Mouse (Mus musculus): ENCODE measurements around the gene Ift88.
A peak's percentile ranks its signal among the peaks of the same experiment; 100 is the strongest.

Ift88 gene

DNA sequence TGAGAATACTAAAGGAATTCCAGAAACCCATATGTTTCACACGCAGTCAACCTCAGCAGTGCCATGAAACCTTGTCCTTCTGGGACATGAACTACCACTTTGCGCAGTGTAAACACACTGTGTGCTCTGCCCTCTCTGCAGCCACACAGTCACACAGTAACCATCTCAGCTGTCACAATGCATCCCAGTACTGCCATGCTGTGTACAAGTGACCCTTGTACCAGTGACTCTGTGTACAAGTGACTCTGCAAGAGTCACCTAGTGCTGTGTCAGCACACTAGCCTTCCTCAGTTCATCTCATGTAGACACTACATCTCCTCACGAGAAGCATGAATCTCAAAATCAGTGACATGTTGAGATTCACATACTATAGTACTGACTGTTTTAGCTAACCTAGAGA is 108.7 kb downstream of the Ift88 start:
- DNase-seq (ENCODE audit: low spot score in 2 of 2) = no peak

DNA sequence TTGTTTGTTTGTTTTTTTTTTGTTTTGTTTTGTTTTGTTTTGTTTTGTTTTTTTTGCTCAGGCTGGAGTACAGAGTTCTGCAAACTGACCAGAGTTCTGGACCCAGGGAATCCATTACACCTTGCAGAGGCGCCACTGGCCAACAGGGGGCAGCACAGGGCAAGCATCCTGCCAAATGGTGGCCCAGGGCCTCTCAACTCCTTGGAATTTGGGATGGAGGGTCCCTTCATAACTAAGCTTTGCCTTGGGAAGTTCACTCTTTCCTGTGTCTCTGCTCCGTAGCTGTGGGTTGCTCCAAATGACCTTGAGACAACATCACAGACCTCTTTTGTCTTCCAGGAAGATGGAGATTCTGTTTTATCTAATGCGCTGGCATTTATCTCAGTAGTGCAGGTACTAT is 109.4 kb downstream of the Ift88 start:
- no peak for DNase-seq (ENCODE audit: low spot score in 2 of 2)

DNA sequence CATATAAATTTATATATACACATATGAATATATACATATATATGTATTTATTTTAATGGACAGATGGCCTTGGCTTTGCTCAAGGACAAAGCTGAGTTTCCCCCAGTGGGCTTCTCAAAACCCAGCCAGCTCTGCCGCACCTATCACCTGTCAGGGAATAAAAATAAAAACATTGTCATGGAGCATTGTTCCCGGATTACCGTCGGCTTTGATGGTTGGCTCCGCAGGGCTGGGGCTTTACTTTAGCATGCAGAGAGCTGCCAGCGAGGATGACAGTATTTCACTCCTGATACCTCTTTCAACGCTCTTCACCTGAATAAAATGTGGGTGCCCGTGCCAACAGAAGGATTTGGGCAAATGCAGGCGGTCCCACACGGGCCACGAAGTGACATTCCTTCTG is 110.0 kb downstream of the Ift88 start:
- DNase-seq (ENCODE audit: low spot score in 2 of 2) = no peak

- no peak for DNase-seq (ENCODE audit: low spot score in 2 of 2)
Measured at GRCm38 (mm10) chr14:57534346-57534745, 110.5 kb downstream of the Ift88 start.

DNA sequence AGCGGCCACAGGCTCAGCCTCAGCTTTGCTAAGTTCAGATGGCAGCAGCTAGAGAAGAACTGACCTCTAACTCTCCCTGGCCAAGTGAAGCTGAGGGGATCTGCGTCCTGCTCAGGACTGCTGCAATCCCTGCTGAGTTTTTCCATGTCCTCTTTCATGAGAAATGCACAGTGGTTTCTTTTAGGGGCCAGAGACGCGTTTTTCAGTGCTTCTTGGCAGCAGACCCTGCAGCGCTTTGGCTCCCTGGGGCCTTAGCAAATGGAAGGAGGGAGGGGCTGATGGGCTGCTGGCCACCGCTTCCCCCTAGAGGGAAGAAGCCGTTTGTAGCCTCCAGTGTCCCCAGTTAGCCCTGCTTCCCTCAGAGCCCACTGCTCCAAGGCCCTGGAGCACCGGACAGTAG is 111.1 kb downstream of the Ift88 start:
- DNase-seq (ENCODE audit: low spot score in 2 of 2) = no peak

GRCm38 (mm10) chr14:57535646-57536045 is 111.8 kb downstream of the Ift88 start:
- DNase-seq (ENCODE audit: low spot score in 2 of 2) = no peak

- DNase-seq (ENCODE audit: low spot score in 2 of 2) = no peak
Measured at GRCm38 (mm10) chr14:57536820-57537219, 113.0 kb downstream of the Ift88 start.

- DNase-seq (ENCODE audit: low spot score in 2 of 2) = no peak
Measured at GRCm38 (mm10) chr14:57537261-57538015, 113.6 kb downstream of the Ift88 start.

- peak in 1 of 2 experiments; percentile 50 for DNase-seq (ENCODE audit: low spot score in 2 of 2)
Measured at GRCm38 (mm10) chr14:57540683-57541082, 116.8 kb downstream of the Ift88 start.

- no peak for DNase-seq (ENCODE audit: low spot score in 2 of 2)
Measured at GRCm38 (mm10) chr14:57542231-57542630, 118.4 kb downstream of the Ift88 start.

GRCm38 (mm10) chr14:57543420-57544039 is 119.7 kb downstream of the Ift88 start:
- no peak for DNase-seq (ENCODE audit: low spot score in 2 of 2)

- DNase-seq (ENCODE audit: low spot score in 2 of 2) = no peak
Measured at GRCm38 (mm10) chr14:57545526-57545925, 121.7 kb downstream of the Ift88 start.

- DNase-seq (ENCODE audit: low spot score in 2 of 2) = no peak
Measured at GRCm38 (mm10) chr14:57546131-57546530, 122.3 kb downstream of the Ift88 start.

DNA sequence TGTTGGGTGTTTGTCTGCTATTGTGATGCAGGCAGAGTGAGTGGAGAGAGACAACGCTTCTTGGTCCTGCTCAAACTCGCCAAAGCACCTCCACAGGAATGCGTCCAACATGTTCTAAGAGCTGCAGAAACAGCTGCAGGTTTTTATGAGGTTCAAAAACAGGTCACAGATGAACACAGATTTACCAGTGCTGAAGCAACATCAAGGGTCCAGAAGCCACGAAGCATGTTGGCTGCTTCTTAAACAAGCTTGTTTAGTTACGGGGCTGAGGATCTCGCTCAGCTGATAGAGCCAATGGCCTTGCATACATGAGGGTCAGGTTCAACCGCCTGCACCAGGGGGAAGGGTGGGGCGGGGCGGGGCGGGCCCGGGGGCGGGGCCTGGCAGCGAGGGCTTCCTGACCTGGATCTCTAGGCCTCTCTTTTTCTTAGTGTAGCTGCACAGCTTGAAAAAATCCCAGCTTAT is 122.7 kb downstream of the Ift88 start:
- no peak for DNase-seq (ENCODE audit: low spot score in 2 of 2)

- DNase-seq (ENCODE audit: low spot score in 2 of 2) = no peak
Measured at GRCm38 (mm10) chr14:57547062-57547461, 123.2 kb downstream of the Ift88 start.

DNA sequence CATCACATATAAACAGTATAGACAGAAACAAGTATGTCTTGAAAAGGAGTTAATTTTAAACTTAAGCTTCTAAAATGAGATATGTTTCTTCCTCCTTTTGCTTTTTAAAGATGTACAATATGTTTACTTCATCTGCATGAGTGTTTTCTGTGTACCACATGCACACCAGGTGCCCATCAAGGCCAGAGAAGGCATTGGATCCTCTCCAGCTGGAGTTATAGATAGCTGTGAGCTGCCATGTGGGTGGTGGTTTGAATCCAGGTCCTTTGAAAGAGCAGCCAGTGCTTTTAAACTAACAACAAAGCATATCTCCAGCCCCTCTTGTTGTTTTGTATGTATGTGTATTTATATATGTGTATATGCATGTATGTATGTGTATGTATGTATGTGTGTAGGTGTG is 129.1 kb downstream of the Ift88 start:
- DNase-seq (ENCODE audit: low spot score in 2 of 2) = no peak

DNA sequence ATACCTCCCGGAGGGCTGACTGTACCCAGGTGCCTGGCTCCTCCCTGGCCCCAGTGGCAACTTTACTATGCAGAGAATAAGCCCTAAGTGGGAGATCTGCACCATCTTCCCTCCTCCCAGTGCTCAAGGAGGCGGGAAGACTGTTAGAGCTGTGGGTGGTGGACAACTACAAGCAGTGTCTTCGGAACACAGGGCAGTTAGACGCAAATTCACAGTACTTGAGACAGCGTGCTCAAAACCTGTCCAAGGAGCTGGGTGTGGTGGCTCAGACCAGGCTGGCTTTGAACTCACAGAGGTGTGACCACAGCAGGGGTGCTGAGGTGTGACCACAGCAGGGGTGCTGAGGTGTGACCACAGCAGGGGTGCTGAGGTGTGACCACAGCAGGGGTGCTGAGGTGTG is 130.6 kb downstream of the Ift88 start:
- no peak for DNase-seq (ENCODE audit: low spot score in 2 of 2)

- DNase-seq (ENCODE audit: low spot score in 2 of 2) = no peak
Measured at GRCm38 (mm10) chr14:57555471-57556070, 131.7 kb downstream of the Ift88 start.

DNA sequence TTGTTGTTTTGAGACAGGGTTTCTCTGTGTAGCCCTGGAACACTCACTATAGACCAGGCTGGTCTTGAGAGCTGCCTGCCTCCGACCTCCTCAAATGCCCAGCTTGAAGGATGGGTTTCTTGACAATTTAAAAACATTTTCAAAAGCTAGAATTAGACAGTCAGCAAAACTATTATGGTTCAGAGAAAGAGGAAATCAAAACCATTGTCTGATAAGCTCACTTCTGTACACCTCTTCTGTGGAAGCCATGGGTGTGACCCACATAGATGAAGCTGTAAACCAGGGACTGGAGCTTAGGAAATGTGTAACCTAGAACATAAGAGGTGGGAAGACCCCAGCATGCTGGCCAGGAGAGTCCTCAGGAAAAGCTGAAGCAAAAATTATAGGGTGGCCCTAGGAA is 133.1 kb downstream of the Ift88 start:
- no peak for DNase-seq (ENCODE audit: low spot score in 2 of 2)

DNA sequence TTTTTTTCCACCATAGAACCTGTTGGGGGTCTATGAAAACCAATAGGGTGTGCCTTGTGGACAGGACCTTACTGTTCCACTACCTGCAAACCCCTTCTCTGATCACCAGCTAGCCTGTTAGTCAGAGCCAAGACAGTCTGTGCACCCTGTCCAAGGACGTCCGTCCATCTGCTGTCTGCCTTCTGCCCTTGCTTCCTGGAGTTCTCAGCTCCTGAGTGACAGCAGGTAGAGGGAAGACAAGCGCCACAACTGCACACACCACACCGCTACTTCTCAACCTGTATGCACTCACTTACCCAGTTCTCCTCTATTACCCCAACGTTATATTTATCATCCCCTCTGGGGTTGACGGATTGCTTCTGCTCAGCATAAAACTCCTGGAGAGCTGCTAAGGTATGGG is 141.8 kb downstream of the Ift88 start:
- no peak for DNase-seq (ENCODE audit: low spot score in 2 of 2)

All from frontal cortex, postnatal 36 days (tissue).